Mouse (Mus musculus): Measurements from ENCODE around the gene Ube2n. TPM values are rescaled to one million over a fixed set of nuclear protein-coding genes. Genes with fewer than 3 reads are reported as not detected.

Gene Ube2n
- polyA plus RNA-seq, 1 experiment from 2014 or later, result 432 TPM

- no peak for DNase-seq (ENCODE audit: low spot score)
- H3K36me3 ChIP-seq, result no peaks in the 10 kb centered on the region
- H3K9me3 ChIP-seq (replicated peaks), result no peaks in the 10 kb centered on the region
- H3K27me3 ChIP-seq (ENCODE audit: low read depth, poor library complexity, severe bottlenecking), result no peaks in the 10 kb centered on the region
- H3K4me1 ChIP-seq, result peaks cover 5% of the 10 kb centered on the region
- no peak overlapping the region for H3K4me3 ChIP-seq
- no peak overlapping the region for H3K27ac ChIP-seq
- WGBS, result 95% methylated on average over 5 of the region's 5 CpGs
Measured at GRCm38 (mm10) chr10:95532916-95533315, 18.0 kb downstream of the Ube2n start.

DNA sequence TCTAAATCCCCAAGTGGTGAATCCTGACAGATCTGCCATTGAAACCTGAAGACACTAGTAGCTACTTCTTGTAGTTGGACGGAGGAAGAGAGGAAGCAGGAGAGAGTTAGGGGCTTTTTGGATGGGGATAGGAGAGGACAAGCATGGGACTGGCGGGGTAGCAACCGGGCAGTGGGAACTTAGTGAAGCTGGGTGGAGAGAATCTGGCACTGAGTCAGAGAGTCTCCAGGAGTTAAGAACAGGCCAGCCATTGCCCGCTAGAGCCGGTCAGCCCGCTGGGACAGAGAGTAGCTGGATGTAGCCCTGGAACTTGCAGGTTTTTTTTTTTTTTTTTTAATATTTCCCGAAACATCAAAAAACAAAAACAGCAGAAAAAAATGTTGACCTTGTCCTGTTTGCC is 18.4 kb downstream of the Ube2n start:
- Histone ChIP-seq H3K27ac (no peak overlapping the region), H3K4me3 (no peak overlapping the region), H3K9me3 (replicated peaks) (no peaks in the 10 kb centered on the region), H3K4me1 (peaks cover 5% of the 10 kb centered on the region), H3K36me3 (no peaks in the 10 kb centered on the region), H3K27me3 (ENCODE audit: low read depth, poor library complexity, severe bottlenecking) (no peaks in the 10 kb centered on the region)
- no peak for DNase-seq (ENCODE audit: low spot score)
- WGBS, result 91% methylated on average over 7 of the region's 7 CpGs

GRCm38 (mm10) chr10:95535399-95536221 is 20.7 kb downstream of the Ube2n start:
- Histone ChIP-seq H3K4me3 (no peak overlapping the region), H3K4me1 (peaks cover 3% of the 10 kb centered on the region), H3K27me3 (ENCODE audit: low read depth, poor library complexity, severe bottlenecking) (no peaks in the 10 kb centered on the region), H3K36me3 (no peaks in the 10 kb centered on the region), H3K9me3 (replicated peaks) (no peaks in the 10 kb centered on the region), H3K27ac (no peak overlapping the region)
- DNase-seq (ENCODE audit: low spot score), result no peak
- 88% methylated on average over 8 of the region's 8 CpGs for WGBS

DNA sequence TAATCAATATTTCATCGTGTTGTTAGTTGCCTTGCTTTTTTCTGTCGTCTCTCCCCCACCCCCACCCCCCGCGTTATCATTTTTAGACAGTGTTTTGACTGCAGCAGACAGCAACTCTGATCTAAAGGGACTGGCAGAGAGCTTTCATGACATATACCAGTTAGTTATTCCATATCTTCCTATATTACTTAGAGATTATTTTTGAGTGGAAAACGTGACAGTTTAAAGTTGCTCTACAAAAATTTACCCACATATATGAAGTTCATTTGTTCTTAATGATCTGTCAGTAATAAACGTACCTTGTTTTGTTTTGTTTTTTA is 21.2 kb downstream of the Ube2n start:
- Histone ChIP-seq H3K4me1 (no peaks in the 10 kb centered on the region), H3K27me3 (ENCODE audit: low read depth, poor library complexity, severe bottlenecking) (no peaks in the 10 kb centered on the region), H3K4me3 (no peak overlapping the region), H3K9me3 (replicated peaks) (no peaks in the 10 kb centered on the region), H3K36me3 (no peaks in the 10 kb centered on the region), H3K27ac (no peak overlapping the region)
- DNase-seq (ENCODE audit: low spot score), result no peak
- WGBS, result 88% methylated on average over 6 of the region's 6 CpGs

GRCm38 (mm10) chr10:95539260-95539659 is 24.3 kb downstream of the Ube2n start:
- Histone ChIP-seq H3K36me3 (peaks cover 18% of the 10 kb centered on the region), H3K9me3 (replicated peaks) (no peaks in the 10 kb centered on the region), H3K4me1 (no peaks in the 10 kb centered on the region), H3K27me3 (ENCODE audit: low read depth, poor library complexity, severe bottlenecking) (no peaks in the 10 kb centered on the region), H3K4me3 (no peak overlapping the region), H3K27ac (no peak overlapping the region)
- DNase-seq (ENCODE audit: low spot score), result no peak
- 97% methylated on average over 3 of the region's 3 CpGs for WGBS

GRCm38 (mm10) chr10:95539841-95540240 is 24.9 kb downstream of the Ube2n start:
- Histone ChIP-seq H3K4me1 (no peaks in the 10 kb centered on the region), H3K27ac (no peak overlapping the region), H3K27me3 (ENCODE audit: low read depth, poor library complexity, severe bottlenecking) (no peaks in the 10 kb centered on the region), H3K4me3 (no peak overlapping the region), H3K36me3 (peaks cover 24% of the 10 kb centered on the region), H3K9me3 (replicated peaks) (no peaks in the 10 kb centered on the region)
- no peak for DNase-seq (ENCODE audit: low spot score)
- 92% methylated on average over 3 of the region's 3 CpGs for WGBS

- Histone ChIP-seq H3K4me3 (no peak overlapping the region), H3K9me3 (replicated peaks) (no peaks in the 10 kb centered on the region), H3K27me3 (ENCODE audit: low read depth, poor library complexity, severe bottlenecking) (no peaks in the 10 kb centered on the region), H3K27ac (no peak overlapping the region), H3K4me1 (no peaks in the 10 kb centered on the region), H3K36me3 (peaks cover 54% of the 10 kb centered on the region)
- WGBS, result 93% methylated on average over 4 of the region's 4 CpGs
- DNase-seq (ENCODE audit: low spot score), result no peak
Measured at GRCm38 (mm10) chr10:95542916-95543315, 28.0 kb downstream of the Ube2n start.

- Histone ChIP-seq H3K4me3 (no peak overlapping the region), H3K27ac (no peak overlapping the region), H3K4me1 (no peaks in the 10 kb centered on the region), H3K36me3 (peaks cover 58% of the 10 kb centered on the region), H3K27me3 (ENCODE audit: low read depth, poor library complexity, severe bottlenecking) (no peaks in the 10 kb centered on the region), H3K9me3 (replicated peaks) (no peaks in the 10 kb centered on the region)
- 85% methylated on average over 2 of the region's 2 CpGs for WGBS
- DNase-seq (ENCODE audit: low spot score), result no peak
Measured at GRCm38 (mm10) chr10:95543377-95543776, 28.4 kb downstream of the Ube2n start.

DNA sequence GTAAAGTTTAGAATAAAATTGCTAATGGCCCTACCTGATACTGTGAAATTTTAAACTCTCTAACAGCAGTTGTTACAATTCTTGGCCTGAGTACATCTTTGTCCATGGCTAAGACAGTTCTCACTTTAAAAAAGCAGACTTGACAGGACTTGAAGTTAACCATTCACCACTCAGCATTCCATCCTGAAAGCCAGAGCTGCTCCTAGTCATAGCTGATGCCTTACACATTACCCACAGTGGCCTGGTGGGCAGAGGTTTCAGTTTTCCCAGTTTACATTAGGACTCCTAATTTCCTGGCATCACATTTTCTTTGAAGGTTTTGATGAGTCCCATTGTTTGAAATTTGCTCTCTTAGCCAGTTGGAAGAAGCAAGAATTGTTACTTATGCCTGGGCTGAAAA is 29.1 kb downstream of the Ube2n start:
- H3K4me3 ChIP-seq, result no peak overlapping the region
- H3K4me1 ChIP-seq, result no peaks in the 10 kb centered on the region
- H3K27me3 ChIP-seq (ENCODE audit: low read depth, poor library complexity, severe bottlenecking), result no peaks in the 10 kb centered on the region
- H3K36me3 ChIP-seq, result peaks cover 64% of the 10 kb centered on the region
- no peaks in the 10 kb centered on the region for H3K9me3 ChIP-seq (replicated peaks)
- no peak overlapping the region for H3K27ac ChIP-seq
- DNase-seq (ENCODE audit: low spot score), result no peak

DNA sequence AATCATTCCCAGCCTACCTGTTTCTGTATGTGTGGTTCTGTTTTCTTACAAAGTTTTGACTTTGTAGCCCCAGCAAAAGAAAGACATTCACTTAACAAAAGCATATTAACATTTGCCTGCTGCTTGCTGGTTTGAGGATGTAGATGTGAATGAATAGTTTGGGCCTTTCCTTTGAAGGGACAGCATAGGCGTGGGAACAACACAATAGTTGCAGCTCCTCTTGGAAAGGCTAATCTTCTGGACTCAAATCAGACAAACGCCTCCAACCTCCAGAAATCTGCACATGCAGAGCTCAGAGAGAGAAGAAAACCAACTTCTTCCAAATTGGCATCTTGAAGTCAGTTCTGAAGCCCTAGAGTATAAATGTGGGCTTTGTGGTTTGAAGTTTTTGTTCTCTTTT is 29.7 kb downstream of the Ube2n start:
- no peak overlapping the region for H3K27ac ChIP-seq
- H3K9me3 ChIP-seq (replicated peaks), result no peaks in the 10 kb centered on the region
- H3K27me3 ChIP-seq (ENCODE audit: low read depth, poor library complexity, severe bottlenecking), result no peaks in the 10 kb centered on the region
- H3K4me1 ChIP-seq, result no peaks in the 10 kb centered on the region
- 90% methylated on average over 2 of the region's 2 CpGs for WGBS
- DNase-seq (ENCODE audit: low spot score), result no peak
- peaks cover 70% of the 10 kb centered on the region for H3K36me3 ChIP-seq
- H3K4me3 ChIP-seq, result no peak overlapping the region

GRCm38 (mm10) chr10:95545051-95545450 is 30.1 kb downstream of the Ube2n start:
- H3K27ac ChIP-seq, result no peak overlapping the region
- no peak for DNase-seq (ENCODE audit: low spot score)
- H3K4me1 ChIP-seq, result no peaks in the 10 kb centered on the region
- no peaks in the 10 kb centered on the region for H3K27me3 ChIP-seq (ENCODE audit: low read depth, poor library complexity, severe bottlenecking)
- H3K9me3 ChIP-seq (replicated peaks), result no peaks in the 10 kb centered on the region
- peaks cover 74% of the 10 kb centered on the region for H3K36me3 ChIP-seq
- no peak overlapping the region for H3K4me3 ChIP-seq
- WGBS, result 93% methylated on average over 4 of the region's 4 CpGs

GRCm38 (mm10) chr10:95546178-95546577 is 31.2 kb downstream of the Ube2n start:
- no peak for DNase-seq (ENCODE audit: low spot score)
- Histone ChIP-seq H3K27ac (no peak overlapping the region), H3K4me1 (no peaks in the 10 kb centered on the region), H3K9me3 (replicated peaks) (no peaks in the 10 kb centered on the region), H3K36me3 (peaks cover 85% of the 10 kb centered on the region), H3K27me3 (ENCODE audit: low read depth, poor library complexity, severe bottlenecking) (no peaks in the 10 kb centered on the region), H3K4me3 (no peak overlapping the region)
- WGBS, result 92% methylated on average over 2 of the region's 2 CpGs

DNA sequence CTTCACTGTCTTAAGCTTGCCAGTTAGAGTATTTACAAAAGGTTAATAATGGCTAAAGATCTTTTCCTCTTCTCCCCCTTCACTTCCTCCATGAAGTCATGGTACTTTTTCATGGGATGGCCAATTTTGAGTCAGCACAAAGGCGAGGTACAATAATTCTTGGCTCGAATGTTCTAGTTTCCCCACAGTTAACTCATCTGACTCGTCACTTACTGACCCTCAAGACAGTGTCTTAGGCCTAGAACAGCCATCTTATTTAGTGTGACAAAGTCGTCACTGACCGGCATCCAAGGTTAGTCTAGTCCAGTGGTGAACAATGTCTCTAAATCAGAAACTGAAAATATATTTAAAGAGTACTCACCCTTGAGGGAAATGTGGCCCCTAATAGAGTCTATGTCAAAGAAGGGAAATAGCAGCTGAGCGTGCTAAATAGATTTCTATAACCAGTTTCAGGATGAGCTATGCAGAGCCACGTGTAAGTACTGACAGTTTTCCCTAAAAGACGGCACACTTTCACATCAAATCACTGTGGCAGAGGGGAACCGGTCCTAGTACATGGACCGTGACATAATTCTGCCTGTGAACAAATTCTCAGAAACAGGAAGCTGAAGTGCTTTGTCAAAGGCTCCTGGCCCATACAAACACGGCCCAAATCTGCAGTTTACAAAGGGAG is 33.3 kb downstream of the Ube2n start:
- H3K27me3 ChIP-seq (ENCODE audit: low read depth, poor library complexity, severe bottlenecking), result no peaks in the 10 kb centered on the region
- H3K27ac ChIP-seq, result no peak overlapping the region
- WGBS, result 88% methylated on average over 11 of the region's 11 CpGs
- H3K36me3 ChIP-seq, result peaks cover 83% of the 10 kb centered on the region
- H3K4me1 ChIP-seq, result no peaks in the 10 kb centered on the region
- no peak overlapping the region for H3K4me3 ChIP-seq
- no peaks in the 10 kb centered on the region for H3K9me3 ChIP-seq (replicated peaks)
- DNase-seq (ENCODE audit: low spot score), result no peak
